Mouse (Mus musculus) testis, adult 2 months (tissue): Measurements from ENCODE around the gene 4930550C14Rik. TPM values are rescaled to one million over a fixed set of nuclear protein-coding genes. Genes with fewer than 3 reads are reported as not detected.

Source experiments
- H3K27ac ChIP-seq: fragments of 200-500 bp; 2 replicates; pipeline ENCODE4 v1.5.1; 2012; ENCODE audit warnings: low read depth, low read length; ENCODE audit not compliant: control insufficient read depth, insufficient read depth
- H3K27me3 ChIP-seq: fragments of 200-500 bp; 2 replicates; pipeline ENCODE4 v1.6.1; 2012; ENCODE audit warnings: mild to moderate bottlenecking, low read length, moderate library complexity; ENCODE audit not compliant: control insufficient read depth, insufficient read depth
- H3K36me3 ChIP-seq: fragments of 200-500 bp; 2 replicates; pipeline ENCODE4 v1.6.1; 2012; ENCODE audit warnings: mild to moderate bottlenecking, low read length; ENCODE audit not compliant: control insufficient read depth, insufficient read depth
- H3K4me1 ChIP-seq: fragments of 200-500 bp; 2 replicates; pipeline ENCODE4 v1.6.1; 2012; ENCODE audit warnings: low read length; ENCODE audit not compliant: control insufficient read depth, insufficient read depth
- H3K4me3 ChIP-seq: fragments of 200-500 bp; 2 replicates; pipeline ENCODE4 v1.5.1; 2012; ENCODE audit warnings: low read depth, mild to moderate bottlenecking, low read length, moderate library complexity, mixed read lengths; ENCODE audit not compliant: control insufficient read depth
- CTCF ChIP-seq: fragments of 200-500 bp; IDR thresholded peaks from 2 replicates; pipeline ENCODE4 v1.5.1; 2012; ENCODE audit warnings: low read depth, mild to moderate bottlenecking, inconsistent platforms, low read length, moderate library complexity; ENCODE audit not compliant: control insufficient read depth, insufficient read depth, insufficient replicate concordance
- POLR2A ChIP-seq: fragments of 200-500 bp; IDR thresholded peaks from 2 replicates; pipeline ENCODE4 v1.6.1; 2012; ENCODE audit warnings: low read depth, mild to moderate bottlenecking, inconsistent platforms, low read length, moderate library complexity; ENCODE audit not compliant: control insufficient read depth
- polyA plus RNA-seq: library from polyadenylated mRNA; depleted of rRNA; stranded (reverse); fragments of >200 nt; gene quantifications from 2 replicates; pipeline ENCODE4 v1.2.3, GENCODE M21; 2012

4930550C14Rik gene
- polyA plus RNA-seq, 1 experiment: 14.2 TPM

- Histone ChIP-seq H3K27ac (no peak overlapping the region), H3K36me3 (no peaks in the 10 kb centered on the region), H3K27me3 (no peaks in the 10 kb centered on the region), H3K4me1 (peaks cover 5% of the 10 kb centered on the region), H3K4me3 (no peak overlapping the region)
- TF ChIP-seq POLR2A (no peak), CTCF (no peak)
Observed at GRCm38 (mm10) chr9:53378171-53378570, 24.0 kb upstream of the 4930550C14Rik start.

GRCm38 (mm10) chr9:53380595-53380994, 21.5 kb upstream of the 4930550C14Rik start:
- no peak overlapping the region for H3K27ac ChIP-seq
- no peaks in the 10 kb centered on the region for H3K36me3 ChIP-seq
- TF ChIP-seq POLR2A (no peak), CTCF (no peak)
- no peaks in the 10 kb centered on the region for H3K27me3 ChIP-seq
- no peak overlapping the region for H3K4me3 ChIP-seq
- peaks cover 11% of the 10 kb centered on the region for H3K4me1 ChIP-seq

GRCm38 (mm10) chr9:53381113-53381615, 21.0 kb upstream of the 4930550C14Rik start:
- Histone ChIP-seq H3K4me3 (no peak overlapping the region), H3K4me1 (peaks cover 12% of the 10 kb centered on the region), H3K36me3 (no peaks in the 10 kb centered on the region), H3K27ac (no peak overlapping the region), H3K27me3 (no peaks in the 10 kb centered on the region)
- TF ChIP-seq CTCF (no peak), POLR2A (no peak)

- no peaks in the 10 kb centered on the region for H3K36me3 ChIP-seq
- peaks cover 8% of the 10 kb centered on the region for H3K4me1 ChIP-seq
- no peaks in the 10 kb centered on the region for H3K27me3 ChIP-seq
- H3K27ac ChIP-seq: peak within 1 kb of the TSS; percentile 97
- H3K4me3 ChIP-seq: peak within 1 kb of the TSS; percentile 95
- TF ChIP-seq POLR2A (peak; percentile 67), CTCF (no peak; the same call in 1 of the 2 replicates)
Observed at GRCm38 (mm10) chr9:53383951-53384866, 17.9 kb upstream of the 4930550C14Rik start, which contains the start of gene Kdelc2. TSS of gene Kdelc2 (plus strand) at chr9:53384025.

GRCm38 (mm10) chr9:53384873-53385272, 17.3 kb upstream of the 4930550C14Rik start:
- peak overlapping the region; percentile 95 for H3K4me3 ChIP-seq
- H3K27ac ChIP-seq: peak overlapping the region; percentile 97
- peaks cover 8% of the 10 kb centered on the region for H3K4me1 ChIP-seq
- no peaks in the 10 kb centered on the region for H3K27me3 ChIP-seq
- H3K36me3 ChIP-seq: no peaks in the 10 kb centered on the region
- no peak for TF ChIP-seq CTCF
- TF ChIP-seq POLR2A: no peak

- no peak overlapping the region for H3K27ac ChIP-seq
- no peaks in the 10 kb centered on the region for H3K27me3 ChIP-seq
- H3K36me3 ChIP-seq: no peaks in the 10 kb centered on the region
- no peak for TF ChIP-seq POLR2A
- no peak for TF ChIP-seq CTCF
- peaks cover 8% of the 10 kb centered on the region for H3K4me1 ChIP-seq
- H3K4me3 ChIP-seq: no peak overlapping the region
Observed at GRCm38 (mm10) chr9:53387431-53387830, 14.7 kb upstream of the 4930550C14Rik start.

- TF ChIP-seq CTCF (no peak), POLR2A (no peak)
- no peaks in the 10 kb centered on the region for H3K36me3 ChIP-seq
- H3K27ac ChIP-seq: no peak overlapping the region
- H3K4me3 ChIP-seq: no peak overlapping the region
- H3K27me3 ChIP-seq: no peaks in the 10 kb centered on the region
- peaks cover 7% of the 10 kb centered on the region for H3K4me1 ChIP-seq
Observed at GRCm38 (mm10) chr9:53389109-53389508, 13.0 kb upstream of the 4930550C14Rik start.

- H3K27ac ChIP-seq: peak overlapping the region; percentile 3; the same call in 1 of the 2 replicates
- no peaks in the 10 kb centered on the region for H3K27me3 ChIP-seq
- no peaks in the 10 kb centered on the region for H3K36me3 ChIP-seq
- no peak for TF ChIP-seq CTCF
- no peak for TF ChIP-seq POLR2A
- H3K4me1 ChIP-seq: peaks cover 2% of the 10 kb centered on the region; the same call in 1 of the 2 replicates
- no peak overlapping the region for H3K4me3 ChIP-seq
Observed at GRCm38 (mm10) chr9:53390136-53390535, 12.0 kb upstream of the 4930550C14Rik start.
